Mouse (Mus musculus): ENCODE data around the gene Eml4. TPM values are rescaled to one million over a fixed set of nuclear protein-coding genes. Genes with fewer than 3 reads are reported as not detected.

The Eml4 gene
- polyA plus RNA-seq, 1 experiment = 0.01 TPM

DNA sequence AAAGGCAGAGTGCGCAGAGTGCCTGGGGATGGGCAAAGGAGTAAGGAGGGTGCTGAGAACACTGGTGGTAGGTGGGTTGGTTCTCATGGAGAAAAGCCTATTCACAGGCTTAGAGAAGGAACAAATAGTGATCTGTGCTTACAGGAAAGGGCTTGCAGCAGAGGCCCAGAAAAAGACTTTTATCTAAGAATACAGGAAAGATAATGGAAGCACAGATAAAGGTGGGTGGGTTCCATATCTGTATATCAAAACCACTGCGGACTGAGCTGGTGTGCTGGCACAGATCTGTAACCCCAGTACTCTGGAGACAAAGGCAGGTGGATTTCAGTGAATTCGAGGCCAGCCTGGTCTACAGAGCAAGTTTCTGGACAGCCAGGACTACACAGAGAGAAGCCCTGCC lies 43.3 kb downstream of the Eml4 start:
- no peak overlapping the region for H3K4me3 ChIP-seq (replicated peaks)
- H3K27me3 ChIP-seq (ENCODE audit: control insufficient read depth) = no peaks in the 10 kb centered on the region
- no peak for TF ChIP-seq TAL1 (IDR thresholded peaks at IDR 0.05; ENCODE audit: low read length)
- no peak for TF ChIP-seq GATA1 (IDR thresholded peaks at IDR 0.05; ENCODE audit: low read length)
- no peaks in the 10 kb centered on the region for H3K9me3 ChIP-seq (ENCODE audit: control insufficient read depth, low read length)
- peaks cover 4% of the 10 kb centered on the region for H3K4me1 ChIP-seq (ENCODE audit: control insufficient read depth)
- H3K36me3 ChIP-seq (ENCODE audit: control insufficient read depth) = no peaks in the 10 kb centered on the region

DNA sequence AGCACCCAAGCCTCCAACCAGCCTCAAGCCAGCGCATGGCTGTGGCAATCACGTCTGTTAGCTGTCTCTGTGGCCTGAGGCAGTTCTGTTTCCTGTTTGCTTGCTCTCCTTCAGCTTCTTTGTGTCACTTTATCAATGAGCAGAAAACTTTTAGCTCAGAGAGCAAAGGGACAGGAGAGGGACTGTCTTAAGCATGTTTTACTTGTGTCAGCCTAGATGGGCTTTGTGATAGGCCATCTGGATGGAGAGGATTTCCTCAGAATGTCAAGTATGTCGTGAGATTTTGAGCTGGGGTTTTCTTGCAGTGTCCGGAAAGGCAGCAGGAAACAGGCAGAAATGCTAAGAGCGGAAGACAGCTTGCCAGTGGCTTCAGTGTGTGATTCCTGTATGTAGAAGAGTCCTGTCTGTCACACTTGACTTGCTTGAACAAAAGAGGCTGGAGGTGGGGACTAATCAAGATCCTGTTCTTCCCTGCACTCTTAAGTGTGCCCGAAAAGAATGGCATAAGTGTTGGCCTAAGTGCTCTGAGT lies 46.9 kb downstream of the Eml4 start:
- H3K27me3 ChIP-seq (ENCODE audit: control insufficient read depth) = no peaks in the 10 kb centered on the region
- no peaks in the 10 kb centered on the region for H3K9me3 ChIP-seq (ENCODE audit: control insufficient read depth, low read length)
- TF ChIP-seq GATA1 (IDR thresholded peaks at IDR 0.05; ENCODE audit: low read length) (no peak), TAL1 (IDR thresholded peaks at IDR 0.05; ENCODE audit: low read length) (no peak)
- no peaks in the 10 kb centered on the region for H3K36me3 ChIP-seq (ENCODE audit: control insufficient read depth)
- no peak overlapping the region for H3K4me3 ChIP-seq (replicated peaks)
- peaks cover 4% of the 10 kb centered on the region for H3K4me1 ChIP-seq (ENCODE audit: control insufficient read depth)

DNA sequence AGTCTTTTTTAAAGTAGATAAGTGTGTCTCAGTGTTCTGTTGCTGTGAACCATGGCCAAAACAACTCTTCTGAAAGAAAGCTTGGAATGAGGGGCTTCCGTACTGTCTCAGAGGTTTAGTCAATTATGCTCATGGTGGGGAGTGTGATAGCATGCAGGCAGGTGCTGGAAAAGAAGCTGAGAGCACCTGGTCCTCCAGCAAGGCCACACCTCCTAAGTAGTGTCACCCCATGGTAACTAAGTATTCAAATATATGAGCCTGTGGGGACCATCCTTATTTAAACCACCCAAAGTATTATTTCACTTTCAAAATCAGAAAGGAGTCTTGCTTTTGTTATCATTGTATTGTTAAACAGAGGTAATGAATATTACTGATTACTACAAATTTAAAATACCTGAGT lies 48.0 kb downstream of the Eml4 start:
- Histone ChIP-seq H3K36me3 (ENCODE audit: control insufficient read depth) (no peaks in the 10 kb centered on the region), H3K27me3 (ENCODE audit: control insufficient read depth) (no peaks in the 10 kb centered on the region), H3K4me1 (ENCODE audit: control insufficient read depth) (peaks cover 4% of the 10 kb centered on the region), H3K4me3 (replicated peaks) (no peak overlapping the region), H3K9me3 (ENCODE audit: control insufficient read depth, low read length) (no peaks in the 10 kb centered on the region)
- TF ChIP-seq GATA1 (IDR thresholded peaks at IDR 0.05; ENCODE audit: low read length) = no peak
- TF ChIP-seq TAL1 (IDR thresholded peaks at IDR 0.05; ENCODE audit: low read length) = no peak

GRCm38 (mm10) chr17:83430607-83431006 lies 79.9 kb downstream of the Eml4 start:
- Histone ChIP-seq H3K9me3 (ENCODE audit: control insufficient read depth, low read length) (no peaks in the 10 kb centered on the region), H3K27me3 (ENCODE audit: control insufficient read depth) (no peaks in the 10 kb centered on the region), H3K36me3 (ENCODE audit: control insufficient read depth) (no peaks in the 10 kb centered on the region), H3K4me3 (replicated peaks) (no peak overlapping the region), H3K4me1 (ENCODE audit: control insufficient read depth) (no peaks in the 10 kb centered on the region)
- TF ChIP-seq TAL1 (IDR thresholded peaks at IDR 0.05; ENCODE audit: low read length) (no peak), GATA1 (IDR thresholded peaks at IDR 0.05; ENCODE audit: low read length) (no peak)

- Histone ChIP-seq H3K4me3 (replicated peaks) (no peak overlapping the region), H3K36me3 (ENCODE audit: control insufficient read depth) (peaks cover 3% of the 10 kb centered on the region; the same call in 1 of the 2 replicates), H3K9me3 (ENCODE audit: control insufficient read depth, low read length) (no peaks in the 10 kb centered on the region), H3K27me3 (ENCODE audit: control insufficient read depth) (no peaks in the 10 kb centered on the region), H3K4me1 (ENCODE audit: control insufficient read depth) (no peaks in the 10 kb centered on the region)
- TF ChIP-seq GATA1 (IDR thresholded peaks at IDR 0.05; ENCODE audit: low read length) = no peak
- TF ChIP-seq TAL1 (IDR thresholded peaks at IDR 0.05; ENCODE audit: low read length) = no peak
Measured at GRCm38 (mm10) chr17:83443406-83443805, 92.7 kb downstream of the Eml4 start.

DNA sequence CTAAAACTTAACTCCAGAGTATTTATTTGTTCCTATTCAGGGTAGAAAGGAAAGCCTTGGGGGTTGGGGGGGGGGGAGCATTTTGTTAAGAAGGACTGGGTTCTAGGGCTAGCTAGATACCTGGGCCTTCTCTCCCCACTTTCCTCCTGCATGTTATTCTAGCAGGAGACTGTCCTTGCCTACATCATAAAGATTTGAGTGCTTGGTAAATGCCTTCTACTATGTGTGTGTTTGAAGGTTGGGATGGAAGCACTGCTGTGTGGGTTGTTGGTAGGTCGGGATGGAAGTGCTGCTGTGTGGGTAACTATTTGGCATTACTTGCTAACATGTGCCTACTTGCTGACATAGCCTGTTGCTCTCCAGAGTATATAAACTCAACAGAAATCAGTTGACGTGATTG lies 98.9 kb downstream of the Eml4 start:
- Histone ChIP-seq H3K9me3 (ENCODE audit: control insufficient read depth, low read length) (no peaks in the 10 kb centered on the region), H3K4me1 (ENCODE audit: control insufficient read depth) (no peaks in the 10 kb centered on the region), H3K27me3 (ENCODE audit: control insufficient read depth) (no peaks in the 10 kb centered on the region), H3K36me3 (ENCODE audit: control insufficient read depth) (peaks cover 4% of the 10 kb centered on the region), H3K4me3 (replicated peaks) (no peak overlapping the region)
- TF ChIP-seq GATA1 (IDR thresholded peaks at IDR 0.05; ENCODE audit: low read length) (no peak), TAL1 (IDR thresholded peaks at IDR 0.05; ENCODE audit: low read length) (no peak)

DNA sequence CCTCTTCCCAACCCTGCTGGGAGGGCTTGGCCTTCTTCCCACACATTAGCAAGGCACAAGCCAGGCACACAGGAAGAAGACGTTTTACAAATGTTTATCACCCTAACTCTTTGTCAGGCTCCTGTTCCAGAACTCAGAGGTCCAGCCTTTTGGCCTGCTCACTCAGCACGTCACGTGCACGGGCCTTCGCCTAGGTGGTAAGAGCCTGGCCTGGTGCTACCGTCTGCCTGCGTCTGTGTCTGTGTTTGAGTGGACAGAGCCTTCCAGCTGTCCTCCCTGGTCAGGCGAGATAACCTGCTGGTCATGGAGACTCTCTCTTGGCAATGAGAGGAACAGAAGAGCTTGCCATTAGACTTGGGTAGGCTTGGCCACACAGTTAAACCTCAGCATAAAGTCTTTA lies 100.6 kb downstream of the Eml4 start:
- TF ChIP-seq TAL1 (IDR thresholded peaks at IDR 0.05; ENCODE audit: low read length) = no peak
- no peak for TF ChIP-seq GATA1 (IDR thresholded peaks at IDR 0.05; ENCODE audit: low read length)
- H3K4me1 ChIP-seq (ENCODE audit: control insufficient read depth) = no peaks in the 10 kb centered on the region
- no peak overlapping the region for H3K4me3 ChIP-seq (replicated peaks)
- H3K9me3 ChIP-seq (ENCODE audit: control insufficient read depth, low read length) = no peaks in the 10 kb centered on the region
- H3K27me3 ChIP-seq (ENCODE audit: control insufficient read depth) = no peaks in the 10 kb centered on the region
- H3K36me3 ChIP-seq (ENCODE audit: control insufficient read depth) = peaks cover 10% of the 10 kb centered on the region

GRCm38 (mm10) chr17:83451796-83452195 lies 101.1 kb downstream of the Eml4 start:
- TF ChIP-seq GATA1 (IDR thresholded peaks at IDR 0.05; ENCODE audit: low read length) = no peak
- TF ChIP-seq TAL1 (IDR thresholded peaks at IDR 0.05; ENCODE audit: low read length) = no peak
- no peak overlapping the region for H3K4me3 ChIP-seq (replicated peaks)
- H3K27me3 ChIP-seq (ENCODE audit: control insufficient read depth) = no peaks in the 10 kb centered on the region
- no peaks in the 10 kb centered on the region for H3K4me1 ChIP-seq (ENCODE audit: control insufficient read depth)
- H3K9me3 ChIP-seq (ENCODE audit: control insufficient read depth, low read length) = no peaks in the 10 kb centered on the region
- peaks cover 10% of the 10 kb centered on the region for H3K36me3 ChIP-seq (ENCODE audit: control insufficient read depth)

- no peak for TF ChIP-seq GATA1 (IDR thresholded peaks at IDR 0.05; ENCODE audit: low read length)
- TF ChIP-seq TAL1 (IDR thresholded peaks at IDR 0.05; ENCODE audit: low read length) = no peak
- H3K4me3 ChIP-seq (replicated peaks) = no peak overlapping the region
- H3K4me1 ChIP-seq (ENCODE audit: control insufficient read depth) = no peaks in the 10 kb centered on the region
- no peaks in the 10 kb centered on the region for H3K9me3 ChIP-seq (ENCODE audit: control insufficient read depth, low read length)
- no peaks in the 10 kb centered on the region for H3K27me3 ChIP-seq (ENCODE audit: control insufficient read depth)
- peaks cover 10% of the 10 kb centered on the region for H3K36me3 ChIP-seq (ENCODE audit: control insufficient read depth)
Measured at GRCm38 (mm10) chr17:83452451-83452850, 101.7 kb downstream of the Eml4 start.

GRCm38 (mm10) chr17:83453587-83453986 lies 102.9 kb downstream of the Eml4 start:
- Histone ChIP-seq H3K36me3 (ENCODE audit: control insufficient read depth) (peaks cover 12% of the 10 kb centered on the region), H3K9me3 (ENCODE audit: control insufficient read depth, low read length) (no peaks in the 10 kb centered on the region), H3K27me3 (ENCODE audit: control insufficient read depth) (no peaks in the 10 kb centered on the region), H3K4me3 (replicated peaks) (no peak overlapping the region), H3K4me1 (ENCODE audit: control insufficient read depth) (no peaks in the 10 kb centered on the region)
- no peak for TF ChIP-seq TAL1 (IDR thresholded peaks at IDR 0.05; ENCODE audit: low read length)
- no peak for TF ChIP-seq GATA1 (IDR thresholded peaks at IDR 0.05; ENCODE audit: low read length)

Data from erythroblast, embryonic 14.5 days (primary cell).